Mouse (Mus musculus) limb, embryonic 11.5 days (tissue): ENCODE measurements around the gene Ugt2b34. TPM values are rescaled to one million over a fixed set of nuclear protein-coding genes. Genes with fewer than 3 reads are reported as not detected.

Experiments used
- ATAC-seq: fragments of 200-750 bp; cut with Nextera tagmentation; 2 replicates; pipeline ENCODE4 v1.8.0; 2017; ENCODE audit warnings: low read depth; ENCODE audit not compliant: insufficient number of reproducible peaks, low FRiP score, low TSS enrichment
- DNase-seq: peaks from one replicate; pipeline ENCODE4 v3.0.0-alpha.2; 2015; ENCODE audit warnings: low spot score
- H3K27ac ChIP-seq: fragments of 300-500 bp; sonication (generic); replicated peaks from 2 replicates; pipeline ENCODE4 v1.5.1; 2014; ENCODE audit warnings: low read depth, mild to moderate bottlenecking, low read length
- H3K27me3 ChIP-seq: fragments of 300-500 bp; sonication (generic); 2 replicates; pipeline ENCODE4 v1.6.1; 2014; ENCODE audit warnings: mild to moderate bottlenecking, low read length, mixed read lengths; ENCODE audit not compliant: control insufficient read depth, insufficient read depth
- H3K36me3 ChIP-seq: fragments of 300-500 bp; sonication (generic); 2 replicates; pipeline ENCODE4 v1.6.1; 2014; ENCODE audit warnings: mild to moderate bottlenecking, low read length, moderate library complexity, mixed read lengths; ENCODE audit not compliant: control insufficient read depth, insufficient read depth
- H3K4me1 ChIP-seq: fragments of 300-500 bp; sonication (generic); 2 replicates; pipeline ENCODE4 v1.6.1; 2014; ENCODE audit warnings: low read length, mixed read lengths; ENCODE audit not compliant: control insufficient read depth, insufficient read depth
- H3K4me2 ChIP-seq: fragments of 300-500 bp; sonication (generic); 2 replicates; pipeline ENCODE4 v1.6.1; 2014; ENCODE audit warnings: low read depth, mild to moderate bottlenecking, moderate library complexity; ENCODE audit not compliant: severe bottlenecking
- H3K4me3 ChIP-seq: fragments of 300-500 bp; sonication (generic); 2 replicates; pipeline ENCODE4 v1.5.1; 2014; ENCODE audit warnings: low read depth, low read length
- H3K9ac ChIP-seq: fragments of 300-500 bp; sonication (generic); 2 replicates; pipeline ENCODE4 v1.6.1; 2014; ENCODE audit warnings: mild to moderate bottlenecking, low read length
- H3K9me3 ChIP-seq: fragments of 300-500 bp; sonication (generic); 2 replicates; pipeline ENCODE4 v1.6.1; 2016; ENCODE audit warnings: low read length; ENCODE audit not compliant: control insufficient read depth
- WGBS: fragments of 180-500 bp; shearing (Covaris S2); extraction: QIAGEN DNeasy Blood & Tissue Kit; methylation state at CpG from one replicate; pipeline ENCODE4 v1.1.7; 2014; 5-methylcytosine and 5-hydroxymethylcytosine counted together
- polyA plus RNA-seq: library from polyadenylated mRNA; unstranded; fragments of >200 nt; fragmentation: Nextera tagmentation; extraction: Ambion mirVana; gene quantifications from 2 replicates; pipeline ENCODE4 v1.2.1, GENCODE M21; 2014

The Ugt2b34 gene
- not detected in 2 replicates for polyA plus RNA-seq

DNA sequence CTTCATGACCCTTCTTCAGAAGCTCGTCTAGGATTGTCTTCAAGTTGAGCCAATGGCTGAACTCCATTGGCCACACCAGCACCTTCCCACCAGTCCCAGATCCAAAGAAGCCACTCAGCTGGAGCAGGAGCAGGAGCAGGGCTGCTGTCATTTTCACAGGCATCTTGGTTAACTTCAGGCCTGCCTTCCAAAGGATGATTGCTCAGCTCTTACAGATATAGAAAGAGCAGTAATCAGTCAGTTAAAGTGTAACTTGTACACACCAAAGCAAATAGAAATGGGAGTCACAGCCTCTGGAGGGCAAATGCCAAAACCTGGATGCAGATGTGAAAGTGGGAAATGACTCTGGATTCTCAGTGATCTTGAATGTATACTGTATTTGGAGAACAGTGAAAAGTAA is at the start of gene Ugt2b34:
Gene Ugt2b34, minus strand, starts transcription at position 180 of the 400 bp plus-strand sequence.
- ATAC-seq (no peak), DNase-seq (no peak)
- Histone ChIP-seq H3K9ac (no peak within 1 kb of the TSS), H3K4me3 (no peak within 1 kb of the TSS), H3K9me3 (no peaks in the 10 kb centered on the region), H3K4me1 (no peaks in the 10 kb centered on the region), H3K27ac (no peak within 1 kb of the TSS), H3K27me3 (no peaks in the 10 kb centered on the region), H3K36me3 (no peaks in the 10 kb centered on the region), H3K4me2 (no peak within 1 kb of the TSS)
- WGBS, result 79% methylated on average over 1 of the region's 1 CpGs

DNA sequence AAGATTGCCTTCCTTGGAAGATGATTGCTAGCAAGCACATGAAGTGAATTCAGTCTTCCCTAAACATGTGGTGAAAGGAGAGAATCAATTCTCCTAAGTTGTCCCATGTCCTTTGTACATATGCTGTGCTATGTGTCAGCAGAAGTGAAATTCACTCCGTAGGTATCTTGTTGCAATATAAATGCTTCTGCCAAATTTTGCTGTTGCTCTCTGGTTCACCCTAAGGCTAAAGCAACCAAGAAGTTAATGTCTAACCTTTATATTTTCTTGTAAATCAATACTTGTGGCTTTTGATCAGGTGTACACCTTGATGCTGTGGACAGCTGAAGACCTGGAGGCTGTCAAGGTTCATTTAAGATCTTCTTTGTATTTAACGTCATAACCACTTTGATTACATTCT is 35.4 kb upstream of the Ugt2b34 start:
- Histone ChIP-seq H3K27me3 (no peaks in the 10 kb centered on the region), H3K4me2 (no peak overlapping the region), H3K9ac (no peak overlapping the region), H3K9me3 (no peaks in the 10 kb centered on the region), H3K27ac (no peak overlapping the region), H3K4me1 (no peaks in the 10 kb centered on the region), H3K36me3 (no peaks in the 10 kb centered on the region), H3K4me3 (no peak overlapping the region)
- WGBS, result 82% methylated on average over 2 of the region's 2 CpGs
- ATAC-seq (no peak), DNase-seq (no peak)

DNA sequence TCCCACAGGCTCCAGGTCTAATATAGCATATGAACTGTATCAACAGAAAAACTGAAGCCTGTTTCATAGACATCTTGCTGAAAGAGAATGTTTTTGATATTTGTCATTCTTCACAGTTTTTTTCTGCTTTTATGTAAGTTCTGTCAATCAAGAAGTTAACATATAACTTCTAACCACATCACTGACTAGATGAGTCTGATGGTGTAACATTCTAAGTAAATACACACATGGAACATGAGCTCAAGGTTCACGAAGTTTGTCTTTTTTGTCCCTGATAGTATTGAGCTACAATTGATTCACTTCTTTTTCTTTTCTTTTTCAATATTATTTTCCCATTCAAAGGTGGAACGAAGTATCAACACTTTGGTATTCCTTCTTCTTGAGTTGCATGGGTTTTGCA is 19.7 kb upstream of the Ugt2b34 start, which contains the start of gene Ugt2b1:
Gene Ugt2b1, minus strand, starts transcription at position 105 of the 400 bp plus-strand sequence.
- no peak within 1 kb of the TSS for H3K4me2 ChIP-seq
- H3K36me3 ChIP-seq, result no peaks in the 10 kb centered on the region
- H3K4me1 ChIP-seq, result no peaks in the 10 kb centered on the region
- H3K9me3 ChIP-seq, result no peaks in the 10 kb centered on the region
- no peak within 1 kb of the TSS for H3K9ac ChIP-seq
- H3K4me3 ChIP-seq, result no peak within 1 kb of the TSS
- no peaks in the 10 kb centered on the region for H3K27me3 ChIP-seq
- 86% methylated on average over 2 of the region's 2 CpGs for WGBS
- H3K27ac ChIP-seq, result no peak within 1 kb of the TSS
- ATAC-seq (no peak), DNase-seq (no peak)

DNA sequence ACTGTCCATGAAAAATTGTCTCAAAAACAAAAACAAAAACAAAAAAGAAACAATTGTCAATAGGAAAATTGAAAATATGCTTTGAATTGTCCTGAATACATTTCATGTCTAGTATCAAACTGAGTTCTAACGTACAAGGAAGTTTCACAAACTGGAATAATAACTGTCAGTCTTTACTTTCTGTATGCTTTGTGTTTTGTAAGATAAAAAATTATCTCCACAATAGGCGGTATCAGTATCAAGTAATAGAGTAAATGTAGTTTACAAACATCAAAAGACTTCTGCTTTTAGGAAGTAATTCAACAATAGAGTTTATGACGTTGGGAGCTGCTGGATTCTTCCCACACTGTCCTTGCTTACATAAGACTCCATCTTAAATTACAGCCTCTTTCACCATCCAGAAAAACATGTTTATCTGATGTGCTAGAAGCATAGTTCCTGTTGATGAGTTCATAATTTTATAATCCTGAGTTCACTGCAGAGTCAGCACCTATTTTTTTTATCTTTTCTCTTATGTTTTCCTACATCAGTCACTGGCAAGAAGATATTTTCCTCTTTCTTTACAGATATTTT is 14.0 kb upstream of the Ugt2b34 start:
- no peak for DNase-seq
- Histone ChIP-seq H3K4me2 (no peak overlapping the region), H3K27ac (no peak overlapping the region), H3K4me1 (no peaks in the 10 kb centered on the region), H3K9me3 (no peaks in the 10 kb centered on the region), H3K36me3 (no peaks in the 10 kb centered on the region), H3K27me3 (no peaks in the 10 kb centered on the region), H3K4me3 (no peak overlapping the region), H3K9ac (no peak overlapping the region)
- ATAC-seq, result no peak
- WGBS, result 73% methylated on average over 3 of the region's 3 CpGs

DNA sequence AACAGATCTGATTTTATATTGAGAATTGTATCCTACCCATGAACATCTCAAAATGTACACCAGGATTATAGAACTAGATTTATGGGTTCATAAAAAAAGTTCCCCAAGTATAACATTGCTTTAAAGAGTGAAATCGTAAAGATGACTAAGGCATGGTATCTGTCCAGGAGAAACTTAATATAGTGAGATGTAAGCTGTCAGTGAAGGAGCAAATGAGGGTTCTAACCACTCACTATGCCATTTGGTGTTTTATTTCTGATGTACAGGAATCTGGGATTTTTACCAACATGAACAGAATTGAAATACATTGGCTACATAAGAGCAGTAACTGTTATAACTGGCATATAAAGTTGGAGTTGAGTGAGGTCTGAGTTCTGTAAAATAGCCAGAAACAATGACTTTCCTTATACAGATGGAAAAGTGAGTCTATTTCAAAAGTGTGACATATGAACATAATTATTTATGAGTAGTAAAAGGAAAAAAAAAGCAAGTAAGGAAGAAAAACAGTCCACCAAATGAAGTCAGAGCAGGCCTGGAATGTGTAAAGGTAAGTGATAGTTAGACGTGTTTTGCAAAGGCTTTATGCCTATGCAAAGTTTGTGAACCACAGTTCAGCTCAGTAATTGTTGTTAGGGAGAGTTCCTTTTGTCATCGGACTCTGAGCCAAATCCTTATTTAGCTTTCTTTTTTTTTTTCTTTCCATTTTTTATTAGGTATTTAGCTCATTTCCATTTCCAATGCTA is 4.8 kb upstream of the Ugt2b34 start:
- Histone ChIP-seq H3K36me3 (no peaks in the 10 kb centered on the region), H3K4me3 (no peak overlapping the region), H3K4me1 (no peaks in the 10 kb centered on the region), H3K27ac (no peak overlapping the region), H3K27me3 (no peaks in the 10 kb centered on the region), H3K4me2 (no peak overlapping the region), H3K9me3 (no peaks in the 10 kb centered on the region), H3K9ac (no peak overlapping the region)
- DNase-seq (no peak), ATAC-seq (no peak)
- WGBS, result 82% methylated on average over 3 of the region's 3 CpGs

DNA sequence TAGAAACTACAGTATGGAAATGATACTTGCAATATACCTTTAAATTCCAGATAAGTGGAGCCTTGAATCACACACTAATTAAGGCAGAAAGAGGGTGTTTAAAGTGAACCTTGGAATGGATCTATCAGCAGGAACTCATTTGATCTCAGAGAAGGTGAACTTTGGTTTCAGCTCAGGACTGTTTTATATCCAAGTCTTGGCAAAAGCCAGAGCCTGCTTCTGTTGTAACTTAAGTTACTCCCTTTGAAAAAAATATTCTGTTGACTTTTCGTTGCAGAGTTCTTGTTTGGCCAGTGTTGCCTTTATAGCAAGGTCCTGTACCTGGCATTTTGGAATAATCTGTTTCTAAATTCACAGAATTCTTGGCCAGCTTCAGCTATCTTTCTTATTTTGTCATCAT is 4.0 kb upstream of the Ugt2b34 start:
- Histone ChIP-seq H3K4me3 (no peak overlapping the region), H3K4me2 (no peak overlapping the region), H3K4me1 (no peaks in the 10 kb centered on the region), H3K9me3 (no peaks in the 10 kb centered on the region), H3K27me3 (no peaks in the 10 kb centered on the region), H3K27ac (no peak overlapping the region), H3K36me3 (no peaks in the 10 kb centered on the region), H3K9ac (no peak overlapping the region)
- 73% methylated on average over 1 of the region's 1 CpGs for WGBS
- no peak for ATAC-seq
- DNase-seq, result no peak

DNA sequence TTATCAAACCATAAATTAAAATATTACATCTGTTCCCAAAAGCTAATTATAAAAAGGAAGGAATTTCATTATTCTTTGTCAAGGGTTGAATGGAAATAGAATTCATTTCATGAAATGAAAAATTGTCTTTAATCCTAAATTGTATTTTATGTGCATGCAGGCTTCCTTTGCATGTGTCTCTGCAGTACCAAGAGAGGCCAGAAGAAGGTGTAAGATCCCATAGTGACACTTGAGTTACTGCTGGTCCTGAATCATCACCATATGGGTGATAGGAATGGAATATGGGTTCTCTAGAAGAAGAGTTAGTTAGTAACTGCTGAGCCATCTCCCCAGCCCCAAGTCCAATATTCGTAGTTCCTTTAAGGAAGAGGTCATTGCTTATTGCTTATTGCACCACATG is 16.8 kb downstream of the Ugt2b34 start:
- DNase-seq (no peak), ATAC-seq (no peak)
- Histone ChIP-seq H3K4me3 (no peak overlapping the region), H3K9ac (no peak overlapping the region), H3K4me2 (no peak overlapping the region), H3K27ac (no peak overlapping the region), H3K4me1 (no peaks in the 10 kb centered on the region), H3K36me3 (no peaks in the 10 kb centered on the region), H3K9me3 (no peaks in the 10 kb centered on the region), H3K27me3 (no peaks in the 10 kb centered on the region)
- WGBS, result 92% methylated on average over 1 of the region's 1 CpGs

DNA sequence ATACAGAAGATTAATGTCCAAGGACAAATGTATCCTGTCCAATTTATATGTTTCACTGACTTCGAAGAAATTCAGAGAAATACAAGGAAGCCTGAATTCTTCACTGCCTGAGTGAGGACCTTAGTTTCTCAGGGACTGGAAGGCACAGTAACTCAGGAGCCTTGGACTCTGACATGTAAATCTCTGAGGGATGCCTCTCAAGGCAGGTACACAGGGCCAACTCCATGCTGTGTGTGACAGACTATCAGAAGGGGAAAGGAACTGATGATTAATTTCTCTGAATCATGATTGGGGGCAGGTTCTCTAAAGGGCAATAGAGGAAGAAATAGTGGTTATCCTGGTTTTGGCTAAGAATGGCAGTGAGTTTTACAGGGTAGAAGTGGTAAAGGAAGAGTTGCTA is 18.3 kb downstream of the Ugt2b34 start:
- WGBS, result 75% methylated on average over 1 of the region's 1 CpGs
- Histone ChIP-seq H3K9me3 (no peaks in the 10 kb centered on the region), H3K36me3 (no peaks in the 10 kb centered on the region), H3K27ac (no peak overlapping the region), H3K4me1 (no peaks in the 10 kb centered on the region), H3K4me3 (no peak overlapping the region), H3K4me2 (no peak overlapping the region), H3K27me3 (no peaks in the 10 kb centered on the region), H3K9ac (no peak overlapping the region)
- DNase-seq (no peak), ATAC-seq (no peak)
